Mouse (Mus musculus) intestine, embryonic 16.5 days (tissue): ENCODE results near the gene 1700001O22Rik. TPM values are rescaled to one million over a fixed set of nuclear protein-coding genes. Genes with fewer than 3 reads are reported as not detected.

ENCODE experiments used
- ATAC-seq: fragments of 200-750 bp; cut with Nextera tagmentation; 2 replicates; pipeline ENCODE4 v1.8.0; 2017; ENCODE audit warnings: moderate TSS enrichment, moderate library complexity
- H3K27ac ChIP-seq: fragments of 300-500 bp; sonication (generic); 2 replicates; pipeline ENCODE4 v1.5.1; 2014; ENCODE audit warnings: mild to moderate bottlenecking, low read length
- H3K27me3 ChIP-seq: fragments of 300-500 bp; sonication (generic); replicated peaks from 2 replicates; pipeline ENCODE4 v1.6.1; 2014; ENCODE audit warnings: low read length, control low read depth, mixed read lengths; ENCODE audit not compliant: control insufficient read depth, insufficient read depth
- H3K36me3 ChIP-seq: fragments of 300-500 bp; sonication (generic); 2 replicates; pipeline ENCODE4 v1.6.1; 2014; ENCODE audit warnings: low read length, control low read depth; ENCODE audit not compliant: control insufficient read depth, insufficient read depth
- H3K4me1 ChIP-seq: fragments of 300-500 bp; sonication (generic); 2 replicates; pipeline ENCODE4 v1.6.1; 2014; ENCODE audit warnings: low read length, control low read depth, mixed read lengths; ENCODE audit not compliant: control insufficient read depth, insufficient read depth
- H3K4me2 ChIP-seq: fragments of 300-500 bp; sonication (generic); 2 replicates; pipeline ENCODE4 v1.6.1; 2014; ENCODE audit warnings: low read depth, low read length, control low read depth
- H3K4me3 ChIP-seq: fragments of 300-500 bp; sonication (generic); 2 replicates; pipeline ENCODE4 v1.5.1; 2014; ENCODE audit warnings: mild to moderate bottlenecking, low read length
- H3K9ac ChIP-seq: fragments of 300-500 bp; sonication (generic); 2 replicates; pipeline ENCODE4 v1.6.1; 2014; ENCODE audit warnings: low read depth, low read length
- H3K9me3 ChIP-seq: fragments of 300-500 bp; sonication (generic); 2 replicates; pipeline ENCODE4 v1.6.1; 2016; ENCODE audit warnings: low read length, control low read depth; ENCODE audit not compliant: control insufficient read depth
- WGBS: fragments of 180-500 bp; shearing (Covaris S2); extraction: QIAGEN DNeasy Blood & Tissue Kit; methylation state at CpG from one replicate; pipeline ENCODE4 v1.1.7; 2014; 5-methylcytosine and 5-hydroxymethylcytosine counted together
- polyA plus RNA-seq: library from polyadenylated mRNA; unstranded; fragments of >200 nt; fragmentation: Nextera tagmentation; extraction: Ambion mirVana; gene quantifications from 2 replicates; pipeline ENCODE4 v1.2.1, GENCODE M21; 2015

The 1700001O22Rik gene
- polyA plus RNA-seq, 1 experiment from 2014 or later, result 1.2 TPM

- 94% methylated on average over 3 of the region's 3 CpGs for WGBS
- Histone ChIP-seq H3K27me3 (no peaks in the 10 kb centered on the region), H3K36me3 (peaks cover 40% of the 10 kb centered on the region), H3K9me3 (peaks cover 6% of the 10 kb centered on the region), H3K9ac (no peak overlapping the region), H3K4me2 (no peak overlapping the region), H3K4me1 (peaks cover 14% of the 10 kb centered on the region), H3K27ac (no peak overlapping the region), H3K4me3 (no peak overlapping the region)
- ATAC-seq, result no peak
Observed at GRCm38 (mm10) chr2:30821073-30821472, 17.6 kb upstream of the 1700001O22Rik start.

- H3K9me3 ChIP-seq, result peaks cover 6% of the 10 kb centered on the region
- no peak overlapping the region for H3K4me3 ChIP-seq
- peaks cover 14% of the 10 kb centered on the region for H3K4me1 ChIP-seq
- H3K9ac ChIP-seq, result no peak overlapping the region
- WGBS, result 96% methylated on average over 5 of the region's 5 CpGs
- no peak overlapping the region for H3K4me2 ChIP-seq
- H3K27me3 ChIP-seq, result no peaks in the 10 kb centered on the region
- no peak overlapping the region for H3K27ac ChIP-seq
- no peak for ATAC-seq
- H3K36me3 ChIP-seq, result peaks cover 41% of the 10 kb centered on the region
Observed at GRCm38 (mm10) chr2:30819873-30820272, 16.4 kb upstream of the 1700001O22Rik start.

- Histone ChIP-seq H3K4me1 (no peaks in the 10 kb centered on the region), H3K27ac (no peak overlapping the region), H3K36me3 (peaks cover 43% of the 10 kb centered on the region), H3K9ac (no peak overlapping the region), H3K4me2 (no peak overlapping the region), H3K27me3 (no peaks in the 10 kb centered on the region), H3K4me3 (no peak overlapping the region), H3K9me3 (peaks cover 6% of the 10 kb centered on the region)
- WGBS, result 95% methylated on average over 1 of the region's 1 CpGs
- ATAC-seq, result no peak
Observed at GRCm38 (mm10) chr2:30816383-30816782, 12.9 kb upstream of the 1700001O22Rik start.

- Histone ChIP-seq H3K4me1 (peaks cover 21% of the 10 kb centered on the region), H3K4me3 (no peak overlapping the region), H3K36me3 (peaks cover 20% of the 10 kb centered on the region; the same call in 1 of the 2 replicates), H3K9ac (no peak overlapping the region), H3K4me2 (no peak overlapping the region), H3K9me3 (no peaks in the 10 kb centered on the region), H3K27me3 (no peaks in the 10 kb centered on the region), H3K27ac (no peak overlapping the region)
- 82% methylated on average over 7 of the region's 7 CpGs for WGBS
- no peak for ATAC-seq
Observed at GRCm38 (mm10) chr2:30810573-30810972, 7.1 kb upstream of the 1700001O22Rik start.

- Histone ChIP-seq H3K9ac (0 out of 2 replicates have a peak overlapping the region, but pooled peaks have one; percentile 25), H3K4me1 (peaks cover 21% of the 10 kb centered on the region), H3K9me3 (no peaks in the 10 kb centered on the region), H3K36me3 (peaks cover 13% of the 10 kb centered on the region; the same call in 1 of the 2 replicates), H3K4me3 (peak overlapping the region; percentile 21), H3K27me3 (no peaks in the 10 kb centered on the region), H3K4me2 (0 out of 2 replicates have a peak overlapping the region, but pooled peaks have one; percentile 37), H3K27ac (no peak overlapping the region)
- ATAC-seq, result no peak
- 60% methylated on average over 5 of the region's 5 CpGs for WGBS
Observed at GRCm38 (mm10) chr2:30809503-30809902, 6.0 kb upstream of the 1700001O22Rik start.

GRCm38 (mm10) chr2:30808296-30808655 is 4.8 kb upstream of the 1700001O22Rik start:
- H3K9me3 ChIP-seq, result no peaks in the 10 kb centered on the region
- H3K4me1 ChIP-seq, result peaks cover 23% of the 10 kb centered on the region
- H3K4me2 ChIP-seq, result peak overlapping the region; percentile 96
- H3K4me3 ChIP-seq, result peak overlapping the region; percentile 82
- WGBS, result 1% methylated on average over 10 of the region's 10 CpGs
- peak overlapping the region; percentile 72 for H3K27ac ChIP-seq
- ATAC-seq, result no peak
- H3K36me3 ChIP-seq, result peaks cover 6% of the 10 kb centered on the region; the same call in 1 of the 2 replicates
- no peaks in the 10 kb centered on the region for H3K27me3 ChIP-seq
- peak overlapping the region; percentile 96 for H3K9ac ChIP-seq

GRCm38 (mm10) chr2:30807648-30808295 is 4.3 kb upstream of the 1700001O22Rik start, which contains the start of gene Ntmt1:
Ntmt1 (plus strand) TSS chr2:30807826.
- Histone ChIP-seq H3K9me3 (no peaks in the 10 kb centered on the region), H3K4me3 (peak within 1 kb of the TSS; percentile 82), H3K9ac (peak within 1 kb of the TSS; percentile 96), H3K27me3 (no peaks in the 10 kb centered on the region), H3K4me1 (peaks cover 23% of the 10 kb centered on the region), H3K27ac (peak within 1 kb of the TSS; percentile 72), H3K4me2 (peak within 1 kb of the TSS; percentile 96), H3K36me3 (peaks cover 6% of the 10 kb centered on the region; the same call in 1 of the 2 replicates)
- ATAC-seq, result peak; percentile 98
- WGBS, result under 1% methylated on average over 43 of the region's 44 CpGs

- peak overlapping the region; percentile 69 for H3K4me2 ChIP-seq
- peak; percentile 51 for ATAC-seq
- 8% methylated on average over 28 of the region's 28 CpGs for WGBS
- no peaks in the 10 kb centered on the region for H3K9me3 ChIP-seq
- peak overlapping the region; percentile 73 for H3K9ac ChIP-seq
- peak overlapping the region; percentile 82 for H3K4me3 ChIP-seq
- H3K4me1 ChIP-seq, result peaks cover 23% of the 10 kb centered on the region
- H3K27ac ChIP-seq, result peak overlapping the region; percentile 63
- H3K27me3 ChIP-seq, result no peaks in the 10 kb centered on the region
- peaks cover 3% of the 10 kb centered on the region; the same call in 1 of the 2 replicates for H3K36me3 ChIP-seq
Observed at GRCm38 (mm10) chr2:30807147-30807647, 3.7 kb upstream of the 1700001O22Rik start.

- peaks cover 3% of the 10 kb centered on the region; the same call in 1 of the 2 replicates for H3K27me3 ChIP-seq
- ATAC-seq, result no peak
- H3K4me2 ChIP-seq, result no peak overlapping the region
- no peak overlapping the region for H3K27ac ChIP-seq
- H3K4me1 ChIP-seq, result peaks cover 33% of the 10 kb centered on the region
- WGBS, result 95% methylated on average over 2 of the region's 2 CpGs
- H3K9ac ChIP-seq, result no peak overlapping the region
- H3K36me3 ChIP-seq, result no peaks in the 10 kb centered on the region
- no peak overlapping the region for H3K4me3 ChIP-seq
- H3K9me3 ChIP-seq, result no peaks in the 10 kb centered on the region
Observed at GRCm38 (mm10) chr2:30805983-30806382, 2.5 kb upstream of the 1700001O22Rik start.
